Mouse (Mus musculus): ENCODE measurements around the gene Ctf1. TPM values are rescaled to one million over a fixed set of nuclear protein-coding genes. Genes with fewer than 3 reads are reported as not detected.
"Not testable (repeated sequence)": the region's sequence is repeated elsewhere in the genome, so short reads cannot be mapped to it uniquely, and the experiment has no call there.

The Ctf1 gene
- polyA plus RNA-seq, 1 experiment = 6.0 TPM

DNA sequence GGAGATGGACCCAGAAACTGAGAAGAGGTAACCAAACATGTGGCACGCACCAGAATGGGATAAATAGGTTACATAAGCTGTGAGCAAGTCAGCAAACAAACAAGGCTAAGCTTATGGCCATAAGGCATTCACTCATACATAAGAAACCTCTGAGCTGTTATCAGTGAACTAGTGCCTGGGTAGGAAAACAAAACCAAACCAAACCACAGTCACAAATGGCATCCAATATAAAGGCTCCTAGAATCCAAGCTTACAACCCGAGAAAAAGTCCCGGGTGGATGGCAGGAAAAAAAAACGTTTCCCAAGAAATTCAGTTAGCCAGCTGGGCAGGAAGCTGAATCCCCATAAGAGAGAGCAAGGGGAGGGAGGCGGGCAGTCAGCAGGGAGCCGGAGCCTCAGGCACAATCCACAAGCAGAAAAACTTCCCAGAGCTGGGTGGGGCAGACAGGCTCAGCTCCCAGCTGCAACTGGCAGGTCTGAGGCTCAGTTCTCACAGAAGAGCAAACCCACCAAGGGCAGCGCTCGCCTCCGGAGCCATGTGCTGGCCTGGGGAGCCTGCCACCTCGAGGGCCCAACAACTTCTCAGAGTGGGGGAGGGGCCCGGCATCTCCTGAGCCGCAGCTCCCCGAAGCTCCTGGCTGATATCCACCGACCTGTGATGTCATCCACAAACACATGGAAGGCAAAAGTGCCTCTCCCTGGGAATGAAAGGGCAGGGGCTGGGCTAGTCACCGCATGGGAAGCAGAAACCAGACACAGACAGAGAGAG, 21.1 kb upstream of the Ctf1 start:
- DNase-seq (ENCODE audit: extremely low spot score in 1 of 2, low spot score in 1 of 2) = peak in 1 of 2 experiments; percentile 55

DNA sequence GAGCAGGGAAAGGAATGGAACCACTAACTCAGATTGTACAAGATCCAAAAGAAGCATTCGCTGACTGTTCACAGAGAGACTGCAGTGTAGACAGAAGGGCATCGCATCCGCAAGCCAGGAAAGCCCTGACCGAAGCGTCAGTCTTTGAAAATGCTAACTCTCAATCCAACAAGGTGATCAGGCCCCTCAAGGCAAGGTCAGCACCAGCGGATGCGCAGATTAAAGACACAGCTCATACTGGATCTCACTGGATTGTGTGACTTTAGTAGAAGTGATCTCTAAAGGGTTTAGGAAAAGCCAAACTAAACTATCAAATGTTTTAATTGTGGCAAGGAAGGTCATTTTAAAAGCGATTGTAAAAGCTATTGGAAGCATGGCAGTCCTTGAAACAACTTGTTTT, 19.2 kb upstream of the Ctf1 start:
- DNase-seq (ENCODE audit: extremely low spot score in 1 of 2, low spot score in 1 of 2) = no peak

DNA sequence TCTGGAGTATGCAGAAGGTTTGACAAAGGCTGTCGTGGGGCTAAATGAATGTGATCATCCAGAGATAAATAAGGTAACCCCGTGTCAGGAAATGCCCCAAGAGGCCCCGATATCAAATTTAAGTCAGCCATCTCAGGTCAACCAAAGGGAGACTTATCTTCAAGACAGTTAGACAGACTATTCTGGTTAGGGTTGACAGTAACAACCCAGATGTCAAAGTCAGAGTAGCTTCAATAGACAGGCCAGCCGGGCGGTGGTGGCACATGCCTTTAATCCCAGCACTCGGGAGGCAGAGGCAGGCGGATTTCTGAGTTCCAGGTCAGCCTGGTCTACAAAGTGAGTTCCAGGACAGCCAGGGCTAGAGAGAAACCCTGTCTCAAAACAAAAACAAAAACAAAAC, 18.8 kb upstream of the Ctf1 start:
- not testable (repeated sequence) for DNase-seq (ENCODE audit: extremely low spot score in 1 of 2, low spot score in 1 of 2)

DNA sequence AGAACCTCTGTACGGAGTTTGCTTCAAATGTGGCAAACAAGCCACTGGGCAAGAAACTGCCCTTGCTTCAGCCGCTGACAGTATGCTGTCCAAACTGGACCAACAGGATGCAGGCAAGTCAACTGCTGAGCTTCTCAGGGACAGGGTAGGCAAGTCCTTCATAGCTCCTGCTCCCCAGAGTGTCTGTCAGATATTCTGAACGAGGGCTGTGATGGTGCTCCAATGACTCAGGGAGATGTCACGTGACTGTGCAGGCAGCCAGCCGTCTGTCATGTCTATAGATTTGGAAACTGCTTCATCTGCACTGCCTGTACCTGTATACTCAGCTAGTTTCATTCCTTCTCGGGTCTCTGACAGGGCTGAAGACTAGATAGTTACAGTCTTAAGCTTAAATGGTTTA, 13.6 kb upstream of the Ctf1 start:
- peak in 1 of 2 experiments; percentile 59 for DNase-seq (ENCODE audit: extremely low spot score in 1 of 2, low spot score in 1 of 2)

DNA sequence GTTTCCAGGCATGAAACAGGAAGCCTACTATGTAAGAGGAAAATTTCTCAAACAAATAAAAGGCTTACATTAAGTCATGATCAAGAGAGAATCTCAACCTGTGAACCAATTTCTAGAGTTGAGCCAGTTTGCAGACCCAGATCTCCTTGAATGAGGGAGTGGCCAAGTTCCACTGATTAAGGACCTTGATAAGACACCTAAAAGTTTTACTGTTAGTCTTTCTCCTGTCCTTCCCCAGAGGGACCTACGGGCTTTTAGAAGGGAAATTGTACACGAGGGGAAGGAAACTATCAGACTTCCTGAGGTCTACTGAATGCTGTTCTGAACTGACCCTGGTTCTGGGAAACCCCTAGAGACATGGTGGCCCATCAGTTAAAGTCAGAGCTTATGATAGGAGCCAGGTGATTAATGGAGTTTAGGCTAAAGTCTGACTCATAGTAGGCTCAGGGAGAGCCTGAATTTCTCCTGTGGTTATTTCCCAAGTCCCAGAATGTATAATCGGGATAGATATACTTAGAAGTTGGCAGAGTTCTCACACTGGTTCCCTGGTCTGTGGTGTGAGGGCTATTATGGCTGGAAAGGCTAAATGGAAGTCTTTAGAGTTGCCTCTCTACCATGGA, 11.7 kb upstream of the Ctf1 start:
- DNase-seq (ENCODE audit: extremely low spot score in 1 of 2, low spot score in 1 of 2) = no peak

DNA sequence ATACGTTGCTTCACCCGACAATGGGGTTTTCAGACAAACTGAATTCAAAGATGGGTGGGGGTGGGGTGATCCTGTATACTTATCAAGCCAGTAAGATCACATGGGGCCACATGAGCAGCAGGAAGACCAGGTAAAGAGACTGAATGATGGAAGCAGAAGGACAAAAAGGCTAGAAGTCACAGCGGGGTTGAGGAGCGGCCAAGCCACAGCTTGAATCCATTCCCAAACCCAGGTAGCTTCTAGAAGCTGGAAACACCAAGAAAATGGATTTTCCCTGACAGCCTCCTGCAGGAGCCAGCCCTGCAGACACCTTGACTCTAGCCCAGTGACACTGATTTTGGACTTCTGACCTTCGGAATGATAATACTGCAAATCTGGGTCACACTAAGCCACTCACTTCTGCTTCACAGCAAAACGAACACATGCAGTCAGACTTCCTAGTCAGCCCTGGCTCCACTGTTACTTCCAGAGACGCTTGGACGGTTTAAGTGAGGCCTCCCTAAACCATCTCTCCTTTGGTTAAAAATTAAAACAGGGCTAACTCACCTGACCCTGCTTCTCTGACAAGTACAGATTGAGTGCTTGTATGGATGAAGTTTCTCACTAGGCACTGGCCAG, 8.9 kb upstream of the Ctf1 start:
- no peak for DNase-seq (ENCODE audit: extremely low spot score in 1 of 2, low spot score in 1 of 2)

DNA sequence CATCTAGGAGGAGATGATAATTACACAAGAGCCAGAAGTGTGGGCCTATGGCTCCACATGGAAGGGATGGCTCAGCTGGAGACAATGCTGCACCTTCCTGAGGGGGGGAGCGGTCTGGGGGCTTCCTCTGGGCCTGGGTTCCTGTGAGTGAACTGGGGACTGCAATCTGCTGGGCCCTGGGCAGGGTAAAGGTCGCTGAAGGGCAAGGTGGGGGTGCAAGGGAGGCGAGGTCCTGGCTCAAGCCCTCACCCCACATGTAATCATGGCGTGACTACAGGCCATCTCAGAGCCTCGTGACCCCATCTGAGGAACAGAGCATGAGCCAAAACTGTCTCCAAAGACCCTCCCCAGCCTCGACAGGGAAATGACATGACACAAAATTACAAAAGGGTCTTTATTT, 7.9 kb upstream of the Ctf1 start:
- no peak for DNase-seq (ENCODE audit: extremely low spot score in 1 of 2, low spot score in 1 of 2)

DNA sequence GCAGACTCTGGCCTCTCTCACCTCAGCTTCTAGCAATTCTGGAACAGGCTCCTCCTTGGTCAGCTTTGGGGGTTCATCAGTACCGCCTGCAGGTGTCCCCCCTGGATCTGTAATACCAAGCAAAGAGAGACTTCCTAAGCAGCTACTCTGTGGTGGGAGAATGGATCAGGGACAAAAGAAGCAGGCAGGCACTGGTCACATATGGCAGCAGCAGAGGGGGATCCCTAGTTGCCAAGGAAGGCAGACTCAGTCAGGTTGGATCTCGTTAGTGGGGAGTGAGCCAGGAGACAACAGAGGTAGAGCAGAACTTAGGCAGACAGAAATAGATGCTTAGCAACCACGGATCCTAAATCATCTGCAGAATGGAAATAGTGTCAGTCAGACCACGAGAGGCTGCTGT, 6.8 kb upstream of the Ctf1 start:
- no peak for DNase-seq (ENCODE audit: extremely low spot score in 1 of 2, low spot score in 1 of 2)

DNA sequence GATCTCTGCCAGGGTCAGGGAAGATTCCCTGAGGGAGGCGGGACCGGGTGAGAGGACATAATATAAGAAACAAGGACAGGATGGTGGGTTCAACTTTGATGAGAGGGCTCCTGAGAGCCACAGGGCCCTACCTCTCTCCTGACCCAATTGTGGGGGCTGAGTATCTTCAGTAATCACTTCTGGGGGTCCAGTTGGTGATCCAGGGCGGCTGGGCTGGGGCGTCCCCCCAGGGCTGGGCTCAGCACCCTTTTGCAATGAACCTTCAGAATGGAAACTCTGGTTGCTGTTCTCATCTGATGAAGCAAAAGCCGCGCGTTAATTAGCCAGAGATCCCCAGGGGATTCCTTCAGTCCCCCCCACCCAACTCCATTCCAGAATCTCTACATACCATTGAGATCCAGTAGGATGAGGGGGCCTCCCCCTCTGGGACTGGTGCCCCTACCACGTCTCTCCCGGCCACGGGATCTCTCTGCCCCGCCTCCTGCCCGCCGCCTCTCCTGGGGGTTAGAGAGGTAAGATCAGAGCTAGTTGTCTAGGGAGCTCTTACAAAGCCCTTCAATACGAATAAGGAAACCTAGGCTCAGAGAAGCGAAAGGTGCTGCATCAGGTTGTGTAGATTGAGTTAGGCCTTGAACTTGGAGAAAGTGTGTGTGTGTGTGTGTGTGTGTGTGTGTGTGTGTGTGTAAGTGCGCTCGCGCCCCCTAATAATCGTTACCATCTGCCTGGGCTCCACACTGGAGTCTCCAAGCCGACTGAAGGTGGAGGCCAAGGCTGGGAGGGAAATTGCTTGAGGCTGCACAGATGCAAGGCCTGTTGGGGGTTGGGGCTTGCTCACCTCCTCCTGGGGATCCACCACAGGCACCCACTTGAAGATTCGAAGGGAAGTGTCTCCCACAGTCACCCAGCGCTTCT, 5.2 kb upstream of the Ctf1 start:
- DNase-seq (ENCODE audit: extremely low spot score in 1 of 2, low spot score in 1 of 2) = no peak

DNA sequence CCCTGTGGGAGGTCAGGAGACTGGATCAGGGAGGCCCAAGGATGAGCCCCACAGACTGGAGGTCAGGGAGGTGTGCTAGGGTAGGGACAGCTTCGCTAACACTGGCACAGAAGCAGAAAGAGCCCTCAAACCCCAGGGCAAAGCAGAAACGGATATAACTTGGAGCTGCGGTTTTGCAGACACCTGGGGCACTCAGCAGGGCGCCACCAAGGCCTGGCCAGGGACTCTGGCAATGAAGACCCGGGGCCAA, 4.7 kb upstream of the Ctf1 start:
- DNase-seq (ENCODE audit: extremely low spot score in 1 of 2, low spot score in 1 of 2) = no peak

DNA sequence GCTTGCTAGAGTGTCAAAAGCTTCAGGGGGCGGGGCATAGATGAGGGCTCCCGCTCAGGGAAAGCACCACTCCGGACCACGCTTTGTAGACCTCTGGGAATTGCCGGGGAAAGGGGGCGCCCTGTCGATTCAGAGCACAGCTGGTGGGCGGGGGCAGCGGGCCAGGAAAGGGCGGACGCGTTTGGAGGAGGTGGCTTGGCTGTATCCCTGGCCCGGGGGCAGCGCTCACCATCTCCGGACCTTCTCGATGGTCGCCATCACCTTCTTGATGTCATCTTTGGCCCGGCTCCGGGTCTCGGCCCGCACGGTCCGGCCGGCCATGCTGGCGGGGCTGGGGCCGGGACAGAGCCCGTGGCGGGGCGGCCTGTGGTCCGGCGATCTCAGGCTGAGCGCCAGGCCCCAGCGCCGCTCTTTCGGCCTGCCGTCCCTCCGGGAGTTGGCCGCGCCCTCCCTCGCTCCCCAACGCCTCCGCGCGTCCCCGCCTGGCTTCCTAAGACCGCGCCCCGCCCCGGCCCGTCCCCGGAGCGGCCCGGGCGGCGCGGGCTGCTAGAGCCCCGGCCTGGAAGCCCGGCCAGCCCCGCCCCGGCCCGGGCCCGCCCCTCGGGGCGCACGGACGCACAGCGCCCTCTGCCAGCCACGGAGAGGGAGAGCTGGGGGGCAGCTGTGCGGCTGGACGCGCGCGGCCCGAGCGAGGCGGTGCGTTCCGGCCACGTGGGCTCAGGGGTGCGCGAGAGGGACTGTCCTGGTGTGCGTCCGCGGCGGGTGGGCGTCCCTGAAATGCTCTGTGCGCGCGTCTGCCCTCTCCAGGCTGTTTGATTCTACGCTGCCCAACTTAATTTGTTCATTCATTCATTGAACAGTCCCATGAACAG, 4.1 kb upstream of the Ctf1 start, which contains the start of gene Bcl7c:
Gene Bcl7c, minus strand, starts transcription at position 727 of the 872 bp plus-strand sequence.
- DNase-seq (ENCODE audit: extremely low spot score in 1 of 2, low spot score in 1 of 2) = peak; percentile 72 to 83

DNA sequence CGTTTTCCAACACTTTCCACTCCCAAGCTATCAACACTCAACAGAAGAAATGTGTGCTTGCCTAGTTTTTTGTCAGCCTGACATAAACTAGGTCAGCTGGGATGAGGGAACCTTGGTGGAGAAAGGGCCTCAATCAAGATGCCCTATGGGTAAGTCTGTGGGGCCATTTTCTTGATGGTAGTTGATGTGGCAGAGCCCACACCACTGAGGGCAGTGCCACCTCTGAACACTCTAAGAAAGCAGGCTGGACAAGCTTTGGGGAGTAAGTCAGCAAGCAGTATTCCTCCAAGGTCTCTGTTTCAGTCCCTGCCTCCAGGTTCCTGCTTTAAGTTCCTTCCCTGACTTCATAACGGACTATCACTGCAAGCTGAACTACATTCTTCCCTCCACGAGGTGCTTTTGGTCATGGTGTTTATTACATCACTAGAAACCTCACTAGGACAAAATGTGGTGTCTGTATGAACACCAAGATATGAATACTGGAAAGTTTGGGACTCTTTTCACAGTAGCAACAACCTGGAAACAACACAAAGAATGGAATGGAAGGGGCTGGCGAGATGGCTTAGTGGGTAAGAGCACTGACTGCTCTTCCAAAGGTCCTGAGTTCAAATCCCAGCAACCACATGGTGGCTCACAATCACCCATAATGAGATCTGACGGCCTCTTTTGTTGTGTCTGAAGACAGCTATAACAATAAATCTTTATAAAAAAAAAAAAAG, 3.1 kb upstream of the Ctf1 start:
- DNase-seq (ENCODE audit: extremely low spot score in 1 of 2, low spot score in 1 of 2) = no peak

DNA sequence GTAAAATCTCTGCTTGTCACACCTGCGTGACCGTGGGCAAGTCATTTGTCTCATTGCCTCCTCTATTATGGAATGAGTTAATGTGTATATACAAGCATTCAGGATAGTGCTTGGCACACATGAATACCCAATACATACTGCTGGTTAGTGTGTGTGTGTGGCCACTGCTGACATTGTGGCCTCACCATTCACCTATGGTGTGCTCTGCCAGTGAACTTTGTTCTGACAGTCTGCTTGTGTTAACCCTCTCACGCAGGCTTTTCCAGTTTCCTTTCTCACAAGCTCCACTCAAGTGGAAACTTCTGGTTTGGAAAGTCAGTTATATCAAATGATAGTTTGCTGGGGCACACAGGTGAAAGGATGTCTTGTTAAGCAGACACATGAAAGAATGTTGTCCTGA, 1.5 kb upstream of the Ctf1 start:
- DNase-seq (ENCODE audit: extremely low spot score in 1 of 2, low spot score in 1 of 2) = no peak

DNA sequence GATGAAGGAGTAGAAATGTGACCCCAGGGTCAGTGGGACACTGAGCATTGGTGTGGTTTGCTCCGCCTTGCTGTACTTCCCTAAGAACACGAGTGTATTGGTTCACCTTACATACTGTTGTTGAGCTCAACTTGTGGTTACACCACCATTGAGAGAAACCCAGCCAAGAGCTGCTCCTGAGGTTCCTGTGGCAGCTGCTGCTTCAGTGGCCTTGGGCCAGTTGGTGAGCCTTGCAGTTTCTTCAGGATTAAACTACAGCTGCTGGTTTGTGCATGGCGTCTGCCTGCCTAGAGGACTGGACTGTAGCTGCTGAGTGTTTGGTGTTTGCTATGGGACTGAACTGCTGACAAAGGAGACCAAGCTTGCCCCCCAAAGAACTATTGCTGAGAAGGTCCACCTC, 1.1 kb upstream of the Ctf1 start:
- DNase-seq (ENCODE audit: extremely low spot score in 1 of 2, low spot score in 1 of 2) = no peak

DNA sequence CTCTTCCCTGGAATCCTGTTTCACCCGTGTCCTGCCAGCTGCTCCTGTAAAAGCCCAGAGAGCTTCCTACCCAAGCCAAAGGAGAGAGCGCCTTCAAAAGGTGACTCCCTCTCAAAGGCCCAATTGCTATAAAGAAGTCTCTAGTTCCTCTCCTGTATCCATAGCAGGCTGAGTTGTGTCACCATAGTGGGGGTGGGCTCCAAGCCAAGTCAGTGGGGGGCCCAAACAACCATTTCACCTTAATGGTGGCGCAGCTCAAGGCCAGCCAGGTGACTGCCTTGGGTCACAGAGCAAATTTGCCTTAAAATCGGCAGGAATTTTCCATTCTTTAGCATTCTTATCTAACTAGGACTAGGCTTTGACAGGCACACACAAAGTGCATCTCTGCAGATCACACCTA, 2.3 kb downstream of the Ctf1 start:
- DNase-seq (ENCODE audit: extremely low spot score in 1 of 2, low spot score in 1 of 2) = no peak

DNA sequence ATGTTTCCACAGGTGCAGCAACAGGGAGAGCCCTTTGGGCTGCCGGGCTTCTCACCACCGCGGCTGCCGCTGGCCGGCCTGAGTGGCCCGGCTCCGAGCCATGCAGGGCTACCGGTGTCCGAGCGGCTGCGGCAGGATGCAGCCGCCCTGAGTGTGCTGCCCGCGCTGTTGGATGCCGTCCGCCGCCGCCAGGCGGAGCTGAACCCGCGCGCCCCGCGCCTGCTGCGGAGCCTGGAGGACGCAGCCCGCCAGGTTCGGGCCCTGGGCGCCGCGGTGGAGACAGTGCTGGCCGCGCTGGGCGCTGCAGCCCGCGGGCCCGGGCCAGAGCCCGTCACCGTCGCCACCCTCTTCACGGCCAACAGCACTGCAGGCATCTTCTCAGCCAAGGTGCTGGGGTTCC, 4.5 kb downstream of the Ctf1 start:
- peak in 1 of 2 experiments; percentile 67 for DNase-seq (ENCODE audit: extremely low spot score in 1 of 2, low spot score in 1 of 2)

DNA sequence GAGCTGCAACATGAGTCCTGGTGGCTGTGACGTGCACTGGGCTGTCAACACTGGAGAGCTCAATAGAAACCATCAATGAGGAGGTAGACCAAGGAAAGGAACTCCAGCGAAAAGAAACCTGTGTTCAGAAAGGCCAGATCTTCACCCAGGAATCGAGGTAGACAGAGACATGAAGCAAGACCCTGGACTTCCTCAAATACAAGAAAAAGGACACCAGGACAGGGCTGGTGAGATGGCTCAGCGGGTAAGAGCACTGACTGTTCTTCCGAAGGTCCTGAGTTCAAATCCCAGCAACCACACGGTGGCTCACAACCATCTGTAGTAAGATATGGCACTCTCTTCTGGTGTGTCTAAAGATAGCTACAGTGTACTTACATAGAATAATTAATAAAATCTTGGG, 5.8 kb downstream of the Ctf1 start:
- no peak for DNase-seq (ENCODE audit: extremely low spot score in 1 of 2, low spot score in 1 of 2)

DNA sequence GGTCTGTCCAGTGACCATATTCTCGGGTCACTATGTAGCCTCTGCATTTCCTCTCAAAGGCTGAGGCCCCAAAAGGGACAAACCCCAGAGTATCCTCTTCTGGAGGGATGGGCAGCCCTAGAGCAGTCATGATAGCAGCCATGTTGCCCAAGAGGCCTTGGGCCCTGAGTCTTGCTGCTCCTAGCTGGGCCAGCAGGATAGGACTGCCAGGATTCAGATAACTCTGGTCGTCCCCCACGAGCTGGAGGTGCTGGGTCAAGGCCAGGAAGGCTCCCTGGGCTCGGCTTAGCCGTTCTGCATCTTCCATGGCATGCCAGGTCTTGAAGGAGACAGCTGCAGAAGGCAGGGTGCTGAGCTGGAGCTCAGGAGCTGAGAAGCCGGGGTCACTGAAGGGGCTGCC, 6.7 kb downstream of the Ctf1 start:
- no peak for DNase-seq (ENCODE audit: extremely low spot score in 1 of 2, low spot score in 1 of 2)

DNA sequence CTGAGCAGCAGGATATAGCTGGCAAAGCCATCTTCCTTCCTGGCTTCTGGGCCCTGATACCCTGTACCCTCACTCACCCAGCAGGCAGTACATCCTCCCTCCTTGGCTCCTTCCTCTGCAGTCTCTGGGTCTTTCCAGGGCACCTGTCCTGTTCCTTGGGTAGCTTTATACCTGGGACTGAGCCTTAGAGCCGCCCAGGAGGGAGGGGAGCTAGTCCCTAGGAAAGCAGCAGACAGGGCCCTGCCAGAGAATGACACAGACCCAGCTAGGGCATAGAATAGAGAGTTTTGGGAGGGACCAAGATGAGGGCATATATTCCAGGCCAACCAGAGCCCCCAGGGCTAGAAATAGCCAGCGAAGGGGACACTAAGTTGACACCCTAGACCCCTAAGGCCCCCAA, 13.0 kb downstream of the Ctf1 start:
- no peak for DNase-seq (ENCODE audit: extremely low spot score in 1 of 2, low spot score in 1 of 2)

DNA sequence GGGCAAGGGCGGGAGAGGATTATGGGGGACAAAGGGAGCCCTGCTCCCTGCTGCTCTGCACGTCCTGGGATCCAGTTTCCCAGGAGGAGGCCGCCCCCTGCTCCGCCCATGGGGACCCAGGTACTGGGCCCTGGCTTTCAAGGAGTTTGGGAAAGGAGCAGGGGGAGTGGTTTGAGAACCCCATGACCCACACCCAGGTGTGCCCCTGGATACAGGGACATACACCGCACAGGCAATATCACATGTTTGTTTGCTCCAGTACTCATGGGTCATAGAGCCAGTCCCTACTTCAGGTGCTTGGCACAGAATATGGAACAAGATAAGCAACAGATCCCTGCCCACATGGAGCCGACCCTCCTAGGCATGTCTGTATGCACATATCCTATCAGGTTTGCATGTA, 13.4 kb downstream of the Ctf1 start:
- no peak for DNase-seq (ENCODE audit: extremely low spot score in 1 of 2, low spot score in 1 of 2)
